Mouse (Mus musculus) embryonic facial prominence, embryonic 13.5 days (tissue): ENCODE results near the gene Tppp3. TPM values are rescaled to one million over a fixed set of nuclear protein-coding genes. Genes with fewer than 3 reads are reported as not detected.

Experiments
- ATAC-seq: fragments of 200-750 bp; cut with Nextera tagmentation; 2 replicates; pipeline ENCODE4 v1.8.0; 2017; ENCODE audit warnings: low read depth; ENCODE audit not compliant: insufficient number of reproducible peaks, insufficient read depth, low FRiP score, low TSS enrichment
- H3K27ac ChIP-seq: fragments of 300-500 bp; sonication (generic); 2 replicates; pipeline ENCODE4 v1.5.1; 2015; ENCODE audit warnings: moderate library complexity, mild to moderate bottlenecking, inconsistent platforms
- H3K27me3 ChIP-seq: fragments of 300-500 bp; sonication (generic); 2 replicates; pipeline ENCODE4 v1.6.1; 2015; ENCODE audit warnings: mild to moderate bottlenecking, inconsistent platforms
- H3K36me3 ChIP-seq: fragments of 300-500 bp; sonication (generic); 2 replicates; pipeline ENCODE4 v1.6.1; 2015; ENCODE audit warnings: mild to moderate bottlenecking, inconsistent platforms
- H3K4me1 ChIP-seq: fragments of 300-500 bp; sonication (generic); 2 replicates; pipeline ENCODE4 v1.6.1; 2015; ENCODE audit warnings: inconsistent platforms
- H3K4me2 ChIP-seq: fragments of 300-500 bp; sonication (generic); 2 replicates; pipeline ENCODE4 v1.6.1; 2015; ENCODE audit warnings: moderate library complexity, mild to moderate bottlenecking, inconsistent platforms
- H3K4me3 ChIP-seq: fragments of 300-500 bp; sonication (generic); 2 replicates; pipeline ENCODE4 v1.5.1; 2015; ENCODE audit warnings: mild to moderate bottlenecking, inconsistent platforms
- H3K9ac ChIP-seq: fragments of 300-500 bp; sonication (generic); 2 replicates; pipeline ENCODE4 v1.6.1; 2015; ENCODE audit warnings: mild to moderate bottlenecking, inconsistent platforms
- H3K9me3 ChIP-seq: fragments of 300-500 bp; sonication (generic); 2 replicates; pipeline ENCODE4 v1.6.1; 2016; ENCODE audit warnings: inconsistent platforms
- WGBS: fragments of 180-500 bp; shearing (Covaris S2); methylation state at CpG from one replicate; pipeline ENCODE4 v1.1.7; 2015; ENCODE audit warnings: mixed read lengths; 5-methylcytosine and 5-hydroxymethylcytosine counted together
- polyA plus RNA-seq: library from polyadenylated mRNA; unstranded; fragments of >200 nt; fragmentation: Nextera tagmentation; extraction: Ambion mirVana; gene quantifications from 2 replicates; pipeline ENCODE4 v1.2.1, GENCODE M21; 2015

The Tppp3 gene
- polyA plus RNA-seq, 1 experiment from 2014 or later: 23.1 TPM

GRCm38 (mm10) chr8:105445296-105446126, 25.8 kb downstream of the Tppp3 start:
- Histone ChIP-seq H3K9ac (no peak overlapping the region), H3K36me3 (no peaks in the 10 kb centered on the region), H3K27me3 (peaks cover 13% of the 10 kb centered on the region), H3K4me2 (no peak overlapping the region), H3K27ac (no peak overlapping the region), H3K4me1 (peaks cover 8% of the 10 kb centered on the region), H3K4me3 (no peak overlapping the region), H3K9me3 (no peaks in the 10 kb centered on the region)
- ATAC-seq: no peak
- WGBS: 41% methylated on average over 11 of the region's 11 CpGs

GRCm38 (mm10) chr8:105442661-105443060, 28.7 kb downstream of the Tppp3 start:
- WGBS: 93% methylated on average over 5 of the region's 5 CpGs

GRCm38 (mm10) chr8:105441433-105441832, 29.9 kb downstream of the Tppp3 start:
- no peak overlapping the region for H3K9ac ChIP-seq
- H3K9me3 ChIP-seq: no peaks in the 10 kb centered on the region
- no peak overlapping the region for H3K4me3 ChIP-seq
- no peak overlapping the region for H3K27ac ChIP-seq
- 11% methylated on average over 6 of the region's 6 CpGs for WGBS
- ATAC-seq: no peak
- peaks cover 13% of the 10 kb centered on the region for H3K27me3 ChIP-seq
- H3K4me2 ChIP-seq: no peak overlapping the region
- no peaks in the 10 kb centered on the region for H3K36me3 ChIP-seq
- peaks cover 8% of the 10 kb centered on the region for H3K4me1 ChIP-seq

More at GRCm38 (mm10) chr8:105442661-105443060, 28.7 kb downstream of the Tppp3 start:
- H3K36me3 ChIP-seq: no peaks in the 10 kb centered on the region
- no peak overlapping the region for H3K9ac ChIP-seq
- H3K9me3 ChIP-seq: no peaks in the 10 kb centered on the region
- H3K27me3 ChIP-seq: peaks cover 13% of the 10 kb centered on the region
- ATAC-seq: no peak
- peaks cover 8% of the 10 kb centered on the region for H3K4me1 ChIP-seq
- H3K4me3 ChIP-seq: no peak overlapping the region
- H3K4me2 ChIP-seq: no peak overlapping the region
- H3K27ac ChIP-seq: no peak overlapping the region

- WGBS: 43% methylated on average over 5 of the region's 5 CpGs
- no peak overlapping the region for H3K27ac ChIP-seq
- H3K27me3 ChIP-seq: 0 out of 2 replicates have a peak, but pooled peaks cover 4% of the 10 kb centered on the region
- H3K4me1 ChIP-seq: 0 out of 2 replicates have a peak, but pooled peaks cover under 1% of the 10 kb centered on the region
- no peaks in the 10 kb centered on the region for H3K9me3 ChIP-seq
- no peak overlapping the region for H3K4me3 ChIP-seq
- no peak for ATAC-seq
- no peak overlapping the region for H3K9ac ChIP-seq
- H3K4me2 ChIP-seq: no peak overlapping the region
- H3K36me3 ChIP-seq: no peaks in the 10 kb centered on the region
These were observed 32.5 kb downstream of the Tppp3 start for GRCm38 (mm10) chr8:105438865-105439264.

- H3K4me2 ChIP-seq: no peak overlapping the region
- no peaks in the 10 kb centered on the region for H3K27me3 ChIP-seq
- H3K27ac ChIP-seq: no peak overlapping the region
- H3K4me3 ChIP-seq: no peak overlapping the region
- ATAC-seq: no peak
- no peaks in the 10 kb centered on the region for H3K36me3 ChIP-seq
- WGBS: 85% methylated on average over 5 of the region's 5 CpGs
- H3K9ac ChIP-seq: no peak overlapping the region
- no peaks in the 10 kb centered on the region for H3K9me3 ChIP-seq
- H3K4me1 ChIP-seq: peaks cover 9% of the 10 kb centered on the region; the same call in 1 of the 2 replicates
These were observed 34.1 kb downstream of the Tppp3 start for GRCm38 (mm10) chr8:105437078-105437748.

- Histone ChIP-seq H3K27ac (no peak overlapping the region), H3K9ac (no peak overlapping the region), H3K4me2 (no peak overlapping the region), H3K9me3 (no peaks in the 10 kb centered on the region), H3K27me3 (no peaks in the 10 kb centered on the region), H3K36me3 (no peaks in the 10 kb centered on the region), H3K4me3 (no peak overlapping the region), H3K4me1 (peaks cover 9% of the 10 kb centered on the region; the same call in 1 of the 2 replicates)
- ATAC-seq: no peak
- 68% methylated on average over 5 of the region's 5 CpGs for WGBS
These were observed 35.1 kb downstream of the Tppp3 start for GRCm38 (mm10) chr8:105436218-105436617.

- no peaks in the 10 kb centered on the region for H3K27me3 ChIP-seq
- H3K4me2 ChIP-seq: no peak overlapping the region
- no peak overlapping the region for H3K4me3 ChIP-seq
- WGBS: 70% methylated on average over 5 of the region's 5 CpGs
- no peak for ATAC-seq
- no peak overlapping the region for H3K27ac ChIP-seq
- H3K9me3 ChIP-seq: no peaks in the 10 kb centered on the region
- no peaks in the 10 kb centered on the region for H3K36me3 ChIP-seq
- H3K4me1 ChIP-seq: peaks cover 9% of the 10 kb centered on the region; the same call in 1 of the 2 replicates
- H3K9ac ChIP-seq: no peak overlapping the region
These were observed 37.2 kb downstream of the Tppp3 start for GRCm38 (mm10) chr8:105434136-105434535.

GRCm38 (mm10) chr8:105433511-105433910, 37.8 kb downstream of the Tppp3 start:
- WGBS: 43% methylated on average over 5 of the region's 5 CpGs
- H3K9me3 ChIP-seq: no peaks in the 10 kb centered on the region
- no peak for ATAC-seq

GRCm38 (mm10) chr8:105433021-105433420, 38.3 kb downstream of the Tppp3 start:
- Histone ChIP-seq H3K36me3 (no peaks in the 10 kb centered on the region), H3K9ac (no peak overlapping the region), H3K4me2 (no peak overlapping the region), H3K27me3 (no peaks in the 10 kb centered on the region), H3K27ac (no peak overlapping the region), H3K4me1 (peaks cover 9% of the 10 kb centered on the region; the same call in 1 of the 2 replicates), H3K9me3 (no peaks in the 10 kb centered on the region), H3K4me3 (no peak overlapping the region)
- WGBS: 37% methylated on average over 6 of the region's 6 CpGs
- no peak for ATAC-seq

More at GRCm38 (mm10) chr8:105433511-105433910, 37.8 kb downstream of the Tppp3 start:
- Histone ChIP-seq H3K4me2 (no peak overlapping the region), H3K9ac (no peak overlapping the region), H3K4me1 (peaks cover 9% of the 10 kb centered on the region; the same call in 1 of the 2 replicates), H3K27me3 (no peaks in the 10 kb centered on the region), H3K27ac (no peak overlapping the region), H3K36me3 (no peaks in the 10 kb centered on the region), H3K4me3 (no peak overlapping the region)

- Histone ChIP-seq H3K4me1 (peaks cover 9% of the 10 kb centered on the region; the same call in 1 of the 2 replicates), H3K4me3 (no peak overlapping the region), H3K27me3 (no peaks in the 10 kb centered on the region), H3K36me3 (no peaks in the 10 kb centered on the region), H3K9me3 (no peaks in the 10 kb centered on the region), H3K9ac (no peak overlapping the region), H3K27ac (no peak overlapping the region), H3K4me2 (no peak overlapping the region)
- WGBS: 50% methylated on average over 7 of the region's 7 CpGs
- ATAC-seq: no peak
These were observed 39.4 kb downstream of the Tppp3 start for GRCm38 (mm10) chr8:105431743-105432515.

- no peak overlapping the region for H3K4me2 ChIP-seq
- H3K36me3 ChIP-seq: no peaks in the 10 kb centered on the region
- no peak overlapping the region for H3K9ac ChIP-seq
- H3K27ac ChIP-seq: no peak overlapping the region
- no peaks in the 10 kb centered on the region for H3K9me3 ChIP-seq
- ATAC-seq: no peak
- no peaks in the 10 kb centered on the region for H3K4me1 ChIP-seq
- no peaks in the 10 kb centered on the region for H3K27me3 ChIP-seq
- no peak overlapping the region for H3K4me3 ChIP-seq
- WGBS: 76% methylated on average over 6 of the region's 6 CpGs
These were observed 44.4 kb downstream of the Tppp3 start for GRCm38 (mm10) chr8:105426878-105427277.
